Mouse (Mus musculus): ENCODE measurements around the gene Slc7a7. TPM values are rescaled to one million over a fixed set of nuclear protein-coding genes. Genes with fewer than 3 reads are reported as not detected.

The Slc7a7 gene
- polyA plus RNA-seq, 1 experiment from 2014 or later = 6.2 TPM

GRCm38 (mm10) chr14:54445476-54445875 lies 27.9 kb upstream of the Slc7a7 start:
- H3K27me3 ChIP-seq (ENCODE audit: control insufficient read depth, insufficient read depth, low read length) = 0 out of 2 replicates have a peak, but pooled peaks cover 3% of the 10 kb centered on the region
- no peak overlapping the region for H3K27ac ChIP-seq
- H3K4me3 ChIP-seq (replicated peaks; ENCODE audit: low read length) = no peak overlapping the region
- no peaks in the 10 kb centered on the region for H3K4me1 ChIP-seq (replicated peaks; ENCODE audit: control insufficient read depth, insufficient read depth, low read length)
- no peaks in the 10 kb centered on the region for H3K9me3 ChIP-seq (ENCODE audit: control insufficient read depth, low read length)
- no peak overlapping the region for H3K4me2 ChIP-seq (replicated peaks)
- no peak for ATAC-seq (ENCODE audit: low FRiP score)
- 68% methylated on average over 3 of the region's 3 CpGs for WGBS
- no peaks in the 10 kb centered on the region for H3K36me3 ChIP-seq (replicated peaks; ENCODE audit: control insufficient read depth, insufficient read depth)
- no peak overlapping the region for H3K9ac ChIP-seq
- DNase-seq (ENCODE audit: low spot score) = no peak

DNA sequence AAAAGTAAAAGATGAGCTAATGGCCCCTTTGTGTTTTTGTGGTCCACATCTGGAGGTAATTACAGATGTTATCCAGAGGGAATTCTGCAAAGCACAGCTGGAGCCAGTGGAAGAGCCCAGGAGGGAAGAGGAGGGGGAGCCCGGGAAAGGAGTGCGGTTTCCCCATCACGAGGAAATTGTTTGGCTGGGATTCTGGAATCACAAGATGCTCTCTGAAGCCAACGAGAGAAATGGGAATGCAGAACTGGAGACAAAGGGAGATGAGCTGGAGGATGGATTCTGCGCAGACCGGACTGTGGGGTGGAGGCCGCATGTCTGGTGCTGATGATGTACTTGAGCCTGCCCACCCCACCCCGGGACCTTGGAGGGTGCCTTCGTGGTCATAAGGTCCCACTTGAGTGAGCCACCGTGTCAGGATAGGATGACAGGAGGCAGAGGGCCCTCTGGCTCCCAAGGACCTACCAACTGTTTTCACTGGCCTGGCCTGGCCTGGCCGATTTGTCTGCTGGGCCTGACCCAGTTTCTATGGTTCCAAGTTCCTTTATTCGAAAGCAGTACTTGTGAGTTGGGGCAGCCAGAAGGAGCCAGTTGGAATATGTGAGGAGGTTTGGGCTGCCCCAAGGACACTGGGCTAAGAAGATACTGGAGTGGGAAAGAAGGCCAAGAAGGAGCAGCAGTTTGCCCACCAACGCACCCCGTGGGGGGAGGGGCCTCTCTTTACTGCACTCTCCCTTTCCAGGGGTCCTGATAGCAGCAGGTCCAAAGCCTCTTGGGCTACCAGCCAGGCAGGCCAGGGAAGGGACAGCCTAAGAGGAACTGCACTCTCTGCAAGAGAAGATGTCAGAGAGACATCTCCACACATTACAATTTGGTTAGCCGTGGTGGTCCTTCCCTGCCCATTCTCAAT lies 26.4 kb upstream of the Slc7a7 start:
- Histone ChIP-seq H3K27me3 (ENCODE audit: control insufficient read depth, insufficient read depth, low read length) (0 out of 2 replicates have a peak, but pooled peaks cover 3% of the 10 kb centered on the region), H3K4me1 (replicated peaks; ENCODE audit: control insufficient read depth, insufficient read depth, low read length) (no peaks in the 10 kb centered on the region), H3K36me3 (replicated peaks; ENCODE audit: control insufficient read depth, insufficient read depth) (0 out of 2 replicates have a peak, but pooled peaks cover 7% of the 10 kb centered on the region), H3K4me2 (replicated peaks) (no peak overlapping the region), H3K27ac (no peak overlapping the region), H3K9ac (no peak overlapping the region), H3K4me3 (replicated peaks; ENCODE audit: low read length) (no peak overlapping the region), H3K9me3 (ENCODE audit: control insufficient read depth, low read length) (no peaks in the 10 kb centered on the region)
- no peak for DNase-seq (ENCODE audit: low spot score)
- 70% methylated on average over 15 of the region's 15 CpGs for WGBS
- ATAC-seq (ENCODE audit: low FRiP score) = no peak

DNA sequence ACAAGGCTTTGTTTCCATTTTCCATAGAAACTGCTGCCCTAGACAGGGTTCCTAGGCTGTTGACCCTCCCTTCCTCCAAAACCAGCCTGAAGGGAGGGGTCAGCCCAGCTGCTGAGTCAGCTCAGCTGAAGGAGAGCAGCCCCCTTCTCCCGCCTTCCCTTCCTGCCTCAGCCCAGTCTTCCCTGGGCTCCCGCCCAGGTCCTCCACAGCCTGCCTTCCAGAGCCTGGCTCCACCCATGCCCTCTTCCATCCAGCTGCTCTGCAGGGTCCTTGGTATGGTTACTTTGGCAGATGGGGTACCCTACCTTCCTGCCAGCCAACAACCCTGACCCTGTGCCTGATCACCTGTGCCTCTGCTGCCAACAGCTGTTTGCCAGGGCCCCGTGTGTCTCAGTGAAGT lies 25.6 kb upstream of the Slc7a7 start:
- 0 out of 2 replicates have a peak, but pooled peaks cover 7% of the 10 kb centered on the region for H3K36me3 ChIP-seq (replicated peaks; ENCODE audit: control insufficient read depth, insufficient read depth)
- no peak for DNase-seq (ENCODE audit: low spot score)
- H3K9ac ChIP-seq = no peak overlapping the region
- no peaks in the 10 kb centered on the region for H3K9me3 ChIP-seq (ENCODE audit: control insufficient read depth, low read length)
- H3K4me2 ChIP-seq (replicated peaks) = no peak overlapping the region
- no peak overlapping the region for H3K27ac ChIP-seq
- WGBS = 21% methylated on average over 3 of the region's 3 CpGs
- 0 out of 2 replicates have a peak, but pooled peaks have one; percentile 9 for ATAC-seq (ENCODE audit: low FRiP score)
- no peak overlapping the region for H3K4me3 ChIP-seq (replicated peaks; ENCODE audit: low read length)
- H3K27me3 ChIP-seq (ENCODE audit: control insufficient read depth, insufficient read depth, low read length) = 0 out of 2 replicates have a peak, but pooled peaks cover 3% of the 10 kb centered on the region
- no peaks in the 10 kb centered on the region for H3K4me1 ChIP-seq (replicated peaks; ENCODE audit: control insufficient read depth, insufficient read depth, low read length)

DNA sequence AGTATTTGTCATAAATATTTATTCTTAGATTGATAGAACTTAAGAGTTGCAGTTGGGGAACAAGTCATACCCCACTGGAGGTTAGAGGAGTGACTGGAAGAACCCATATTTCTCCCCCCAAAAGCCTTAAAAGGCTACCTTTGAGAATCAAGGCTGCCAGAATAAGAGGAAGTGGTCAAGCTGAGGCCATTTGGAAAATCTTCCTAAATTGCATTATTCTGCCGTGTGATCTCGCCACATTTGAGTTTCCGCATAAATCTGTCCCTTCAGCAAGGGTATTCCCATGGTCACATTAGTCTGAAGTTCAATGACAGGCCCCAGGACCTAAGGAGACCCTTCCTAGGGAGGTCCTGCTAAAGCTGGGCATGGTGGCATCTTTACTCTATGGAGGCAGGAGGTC lies 25.0 kb upstream of the Slc7a7 start:
- Histone ChIP-seq H3K4me2 (replicated peaks) (no peak overlapping the region), H3K4me1 (replicated peaks; ENCODE audit: control insufficient read depth, insufficient read depth, low read length) (no peaks in the 10 kb centered on the region), H3K9ac (no peak overlapping the region), H3K27me3 (ENCODE audit: control insufficient read depth, insufficient read depth, low read length) (0 out of 2 replicates have a peak, but pooled peaks cover 3% of the 10 kb centered on the region), H3K4me3 (replicated peaks; ENCODE audit: low read length) (no peak overlapping the region), H3K27ac (no peak overlapping the region), H3K9me3 (ENCODE audit: control insufficient read depth, low read length) (no peaks in the 10 kb centered on the region), H3K36me3 (replicated peaks; ENCODE audit: control insufficient read depth, insufficient read depth) (0 out of 2 replicates have a peak, but pooled peaks cover 7% of the 10 kb centered on the region)
- no peak for ATAC-seq (ENCODE audit: low FRiP score)
- DNase-seq (ENCODE audit: low spot score) = no peak
- 86% methylated on average over 3 of the region's 3 CpGs for WGBS

- WGBS = 84% methylated on average over 4 of the region's 4 CpGs
- Histone ChIP-seq H3K4me3 (replicated peaks; ENCODE audit: low read length) (no peak overlapping the region), H3K36me3 (replicated peaks; ENCODE audit: control insufficient read depth, insufficient read depth) (0 out of 2 replicates have a peak, but pooled peaks cover 7% of the 10 kb centered on the region), H3K4me2 (replicated peaks) (no peak overlapping the region), H3K4me1 (replicated peaks; ENCODE audit: control insufficient read depth, insufficient read depth, low read length) (no peaks in the 10 kb centered on the region), H3K9me3 (ENCODE audit: control insufficient read depth, low read length) (no peaks in the 10 kb centered on the region), H3K9ac (no peak overlapping the region), H3K27ac (no peak overlapping the region), H3K27me3 (ENCODE audit: control insufficient read depth, insufficient read depth, low read length) (0 out of 2 replicates have a peak, but pooled peaks cover 3% of the 10 kb centered on the region)
- no peak for ATAC-seq (ENCODE audit: low FRiP score)
- DNase-seq (ENCODE audit: low spot score) = no peak
These were observed 23.8 kb upstream of the Slc7a7 start for GRCm38 (mm10) chr14:54441365-54441764.

DNA sequence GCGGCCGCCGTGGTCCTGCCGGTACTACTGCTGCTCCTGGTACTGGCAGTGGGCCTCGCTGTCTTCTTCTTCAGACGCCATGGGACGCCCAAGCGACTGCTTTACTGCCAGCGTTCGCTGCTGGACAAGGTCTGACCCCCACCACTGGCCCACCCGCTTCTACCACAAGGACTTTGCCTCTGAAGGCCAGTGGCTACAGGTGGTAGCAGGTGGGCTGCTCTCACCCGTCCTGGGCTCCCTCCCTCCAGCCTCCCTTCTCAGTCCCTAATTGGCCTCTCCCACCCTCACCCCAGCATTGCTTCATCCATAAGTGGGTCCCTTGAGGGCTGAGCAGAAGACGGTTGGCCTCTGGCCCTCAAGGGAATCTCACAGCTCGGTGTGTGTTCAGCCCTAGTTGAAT lies 23.0 kb upstream of the Slc7a7 start:
- Histone ChIP-seq H3K4me3 (replicated peaks; ENCODE audit: low read length) (no peak overlapping the region), H3K27ac (no peak overlapping the region), H3K27me3 (ENCODE audit: control insufficient read depth, insufficient read depth, low read length) (0 out of 2 replicates have a peak, but pooled peaks cover 3% of the 10 kb centered on the region), H3K9ac (no peak overlapping the region), H3K9me3 (ENCODE audit: control insufficient read depth, low read length) (no peaks in the 10 kb centered on the region), H3K4me1 (replicated peaks; ENCODE audit: control insufficient read depth, insufficient read depth, low read length) (no peaks in the 10 kb centered on the region), H3K4me2 (replicated peaks) (no peak overlapping the region), H3K36me3 (replicated peaks; ENCODE audit: control insufficient read depth, insufficient read depth) (0 out of 2 replicates have a peak, but pooled peaks cover 7% of the 10 kb centered on the region)
- no peak for DNase-seq (ENCODE audit: low spot score)
- WGBS = 91% methylated on average over 14 of the region's 14 CpGs
- no peak for ATAC-seq (ENCODE audit: low FRiP score)

- 0 out of 2 replicates have a peak, but pooled peaks cover 3% of the 10 kb centered on the region for H3K27me3 ChIP-seq (ENCODE audit: control insufficient read depth, insufficient read depth, low read length)
- H3K4me3 ChIP-seq (replicated peaks; ENCODE audit: low read length) = no peak overlapping the region
- 67% methylated on average over 7 of the region's 7 CpGs for WGBS
- H3K36me3 ChIP-seq (replicated peaks; ENCODE audit: control insufficient read depth, insufficient read depth) = 0 out of 2 replicates have a peak, but pooled peaks cover 7% of the 10 kb centered on the region
- H3K9ac ChIP-seq = no peak overlapping the region
- no peaks in the 10 kb centered on the region for H3K4me1 ChIP-seq (replicated peaks; ENCODE audit: control insufficient read depth, insufficient read depth, low read length)
- H3K27ac ChIP-seq = no peak overlapping the region
- ATAC-seq (ENCODE audit: low FRiP score) (no peak), DNase-seq (ENCODE audit: low spot score) (no peak)
- H3K4me2 ChIP-seq (replicated peaks) = no peak overlapping the region
- no peaks in the 10 kb centered on the region for H3K9me3 ChIP-seq (ENCODE audit: control insufficient read depth, low read length)
These were observed 22.0 kb upstream of the Slc7a7 start for GRCm38 (mm10) chr14:54439610-54440009.

GRCm38 (mm10) chr14:54439155-54439554 lies 21.6 kb upstream of the Slc7a7 start:
- Histone ChIP-seq H3K27me3 (ENCODE audit: control insufficient read depth, insufficient read depth, low read length) (0 out of 2 replicates have a peak, but pooled peaks cover 3% of the 10 kb centered on the region), H3K4me2 (replicated peaks) (no peak overlapping the region), H3K36me3 (replicated peaks; ENCODE audit: control insufficient read depth, insufficient read depth) (0 out of 2 replicates have a peak, but pooled peaks cover 7% of the 10 kb centered on the region), H3K4me3 (replicated peaks; ENCODE audit: low read length) (no peak overlapping the region), H3K9me3 (ENCODE audit: control insufficient read depth, low read length) (no peaks in the 10 kb centered on the region), H3K9ac (no peak overlapping the region), H3K27ac (no peak overlapping the region), H3K4me1 (replicated peaks; ENCODE audit: control insufficient read depth, insufficient read depth, low read length) (0 out of 2 replicates have a peak, but pooled peaks cover under 1% of the 10 kb centered on the region)
- DNase-seq (ENCODE audit: low spot score) (no peak), ATAC-seq (ENCODE audit: low FRiP score) (no peak)
- WGBS = 86% methylated on average over 12 of the region's 12 CpGs

GRCm38 (mm10) chr14:54435194-54435918 lies 17.8 kb upstream of the Slc7a7 start:
- 92% methylated on average over 11 of the region's 11 CpGs for WGBS
- H3K27me3 ChIP-seq (ENCODE audit: control insufficient read depth, insufficient read depth, low read length) = peaks cover 9% of the 10 kb centered on the region

More at GRCm38 (mm10) chr14:54435194-54435918, 17.8 kb upstream of the Slc7a7 start:
- no peak for ATAC-seq (ENCODE audit: low FRiP score)
- no peak for DNase-seq (ENCODE audit: low spot score)
- H3K4me1 ChIP-seq (replicated peaks; ENCODE audit: control insufficient read depth, insufficient read depth, low read length) = peaks cover 10% of the 10 kb centered on the region; the same call in 1 of the 2 replicates
- no peaks in the 10 kb centered on the region for H3K9me3 ChIP-seq (ENCODE audit: control insufficient read depth, low read length)
- H3K9ac ChIP-seq = no peak overlapping the region
- H3K27ac ChIP-seq = no peak overlapping the region
- H3K4me2 ChIP-seq (replicated peaks) = no peak overlapping the region
- no peak overlapping the region for H3K4me3 ChIP-seq (replicated peaks; ENCODE audit: low read length)
- H3K36me3 ChIP-seq (replicated peaks; ENCODE audit: control insufficient read depth, insufficient read depth) = 0 out of 2 replicates have a peak, but pooled peaks cover 6% of the 10 kb centered on the region
